Mouse (Mus musculus) colon, adult 2 months (tissue): ENCODE results near the gene Spata31. TPM values are rescaled to one million over a fixed set of nuclear protein-coding genes. Genes with fewer than 3 reads are reported as not detected.

Experiments
- polyA plus RNA-seq: library from polyadenylated mRNA; depleted of rRNA; stranded (reverse); fragments of >200 nt; gene quantifications from 2 replicates; pipeline ENCODE4 v1.2.3, GENCODE M21; 2012; rRNA removed

Spata31 gene
- not detected in 2 replicates for polyA plus RNA-seq

GRCm38 (mm10) chr13:64917191-64917590 lies at the start of gene Spata31:
Gene Spata31, plus strand, starts transcription at chr13:64917406.

GRCm38 (mm10) chr13:64903585-64904208 lies 13.5 kb upstream of the Spata31 start, which contains the start of gene Cntnap3:
Gene Cntnap3, minus strand, starts transcription at chr13:64903955.

Other genes starting within 250 kb of the Spata31 start
- 0.17 and 0.23 TPM in 2 replicates for gene Cntnap3, start 13.5 kb upstream of the Spata31 start, polyA plus RNA-seq
- not detected in 2 replicates for gene Spata31d1c, start 115.7 kb downstream of the Spata31 start, polyA plus RNA-seq
- not detected in 2 replicates for gene Prss47, start 135.4 kb downstream of the Spata31 start, polyA plus RNA-seq
- gene Mfsd14b, start 195.6 kb downstream of the Spata31 start, polyA plus RNA-seq, result 21.1 and 23.9 TPM in 2 replicates
- gene Olfr465-ps1, start 220.7 kb downstream of the Spata31 start, polyA plus RNA-seq, result not detected in 2 replicates
- not detected in 2 replicates for gene Olfr466, start 232.8 kb downstream of the Spata31 start, polyA plus RNA-seq